Mouse (Mus musculus) heart, embryonic 16.5 days (tissue): Measurements from ENCODE around the gene Gm10134. TPM values are rescaled to one million over a fixed set of nuclear protein-coding genes. Genes with fewer than 3 reads are reported as not detected.
A peak's percentile ranks its signal among the peaks of the same experiment; 100 is the strongest.

ENCODE experiments used
- ATAC-seq: fragments of 200-750 bp; cut with Nextera tagmentation; replicated peaks from 2 replicates; pipeline ENCODE4 v1.8.0; 2017; ENCODE audit warnings: moderate number of reproducible peaks; ENCODE audit not compliant: insufficient read depth, low FRiP score; ENCODE audit errors: extremely low read depth
- H3K27ac ChIP-seq: fragments of 300-500 bp; sonication (generic); 2 replicates; pipeline ENCODE4 v1.5.1; 2014; ENCODE audit warnings: mild to moderate bottlenecking, low read length, control low read depth, moderate library complexity
- H3K27me3 ChIP-seq: fragments of 300-500 bp; sonication (generic); 2 replicates; pipeline ENCODE4 v1.6.1; 2014; ENCODE audit warnings: low read length, mixed read lengths; ENCODE audit not compliant: control insufficient read depth, insufficient read depth
- H3K36me3 ChIP-seq: fragments of 300-500 bp; sonication (generic); 2 replicates; pipeline ENCODE4 v1.6.1; 2014; ENCODE audit not compliant: control insufficient read depth, insufficient read depth
- H3K4me1 ChIP-seq: fragments of 300-500 bp; sonication (generic); 2 replicates; pipeline ENCODE4 v1.6.1; 2014; ENCODE audit warnings: low read length, mixed read lengths; ENCODE audit not compliant: control insufficient read depth, insufficient read depth
- H3K4me2 ChIP-seq: fragments of 300-500 bp; sonication (generic); 2 replicates; pipeline ENCODE4 v1.6.1; 2014; ENCODE audit warnings: low read depth, mild to moderate bottlenecking, control low read depth, low read length
- H3K4me3 ChIP-seq: fragments of 300-500 bp; sonication (generic); 2 replicates; pipeline ENCODE4 v1.5.1; 2014; ENCODE audit warnings: mild to moderate bottlenecking, control low read depth, low read length
- H3K9ac ChIP-seq: fragments of 300-500 bp; sonication (generic); 2 replicates; pipeline ENCODE4 v1.6.1; 2014; ENCODE audit warnings: low read length, control low read depth
- H3K9me3 ChIP-seq: fragments of 300-500 bp; sonication (generic); replicated peaks from 2 replicates; pipeline ENCODE4 v1.6.1; 2016; ENCODE audit warnings: low read length; ENCODE audit not compliant: control insufficient read depth
- WGBS: fragments of 180-500 bp; shearing (Covaris S2); extraction: QIAGEN DNeasy Blood & Tissue Kit; methylation state at CpG from one replicate; pipeline ENCODE4 v1.1.7; 2014; 5-methylcytosine and 5-hydroxymethylcytosine counted together
- polyA plus RNA-seq: library from polyadenylated mRNA; unstranded; fragments of >200 nt; fragmentation: Nextera tagmentation; extraction: Ambion mirVana; gene quantifications from 2 replicates; pipeline ENCODE4 v1.2.1, GENCODE M21; 2015

The Gm10134 gene
- polyA plus RNA-seq, 1 experiment from 2014 or later: 1.4 TPM

- H3K9ac ChIP-seq: peak overlapping the region; percentile 23
- no peak overlapping the region for H3K4me3 ChIP-seq
- peak overlapping the region; percentile 60 for H3K27ac ChIP-seq
- WGBS: 37% methylated on average over 7 of the region's 7 CpGs
- peaks cover 45% of the 10 kb centered on the region for H3K4me1 ChIP-seq
- ATAC-seq: no peak
- H3K9me3 ChIP-seq: no peaks in the 10 kb centered on the region
- no peak overlapping the region for H3K4me2 ChIP-seq
- H3K36me3 ChIP-seq: peaks cover 11% of the 10 kb centered on the region; the same call in 1 of the 2 replicates
- no peaks in the 10 kb centered on the region for H3K27me3 ChIP-seq
These were observed 33.3 kb downstream of the Gm10134 start for GRCm38 (mm10) chr2:28539206-28539605.

DNA sequence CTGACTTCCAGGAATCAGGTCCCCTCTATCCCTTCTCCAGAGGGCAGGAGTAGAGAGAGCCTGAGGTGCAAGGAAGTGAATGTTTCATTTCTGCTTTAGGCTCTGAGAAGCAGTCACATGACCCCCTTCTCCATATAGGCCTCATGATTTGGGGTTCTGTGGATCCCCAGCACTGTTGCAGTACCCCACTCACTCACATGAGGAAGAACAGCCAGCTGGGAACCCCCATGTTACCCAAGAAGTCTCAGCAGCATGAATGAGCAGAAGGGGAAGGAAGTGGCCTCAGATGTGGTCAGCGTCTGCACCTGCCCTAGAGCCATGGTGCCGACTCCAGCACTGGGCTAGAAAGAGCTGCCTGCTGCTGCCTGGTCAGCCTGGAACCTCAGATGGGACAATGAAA is 34.1 kb downstream of the Gm10134 start:
- Histone ChIP-seq H3K4me1 (peaks cover 39% of the 10 kb centered on the region), H3K36me3 (peaks cover 12% of the 10 kb centered on the region; the same call in 1 of the 2 replicates), H3K27me3 (no peaks in the 10 kb centered on the region), H3K27ac (peak overlapping the region; percentile 60; the same call in 1 of the 2 replicates), H3K4me2 (no peak overlapping the region), H3K4me3 (no peak overlapping the region), H3K9me3 (no peaks in the 10 kb centered on the region), H3K9ac (peak overlapping the region; percentile 23)
- ATAC-seq: no peak
- 55% methylated on average over 2 of the region's 2 CpGs for WGBS

DNA sequence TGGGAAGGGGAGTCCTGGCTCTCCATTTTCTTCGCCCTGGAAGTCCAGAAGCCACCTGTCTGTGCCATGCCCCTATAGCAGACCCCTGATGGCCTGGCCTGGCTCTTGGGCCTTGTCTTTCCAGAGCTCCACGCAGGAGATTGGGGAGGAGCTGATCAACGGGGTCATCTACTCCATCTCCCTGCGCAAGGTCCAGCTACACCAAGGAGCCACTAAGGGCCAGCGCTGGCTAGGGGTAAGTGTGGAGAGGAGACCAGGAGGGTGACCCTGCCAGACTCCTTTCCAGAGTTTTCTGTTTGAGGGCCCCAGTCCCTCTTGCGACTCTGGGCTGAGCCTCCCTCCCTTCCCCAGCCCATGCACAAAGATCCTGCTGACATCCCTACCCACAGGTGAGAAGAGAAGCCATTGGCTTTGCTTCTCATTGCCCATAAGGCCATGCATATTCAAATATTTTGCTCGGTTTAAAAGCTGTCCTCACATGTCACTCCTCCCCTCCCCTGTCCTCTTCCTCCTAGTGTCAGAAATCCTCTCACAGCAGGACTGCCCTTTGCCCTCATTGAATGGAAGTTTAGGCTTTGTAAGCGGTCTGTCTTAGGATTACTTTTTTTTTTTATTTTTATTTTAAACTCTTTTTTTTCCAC is 34.8 kb downstream of the Gm10134 start:
- H3K36me3 ChIP-seq: peaks cover 19% of the 10 kb centered on the region
- H3K4me3 ChIP-seq: no peak overlapping the region
- H3K4me1 ChIP-seq: peaks cover 31% of the 10 kb centered on the region
- no peak overlapping the region for H3K9ac ChIP-seq
- H3K27me3 ChIP-seq: no peaks in the 10 kb centered on the region
- no peak overlapping the region for H3K27ac ChIP-seq
- H3K4me2 ChIP-seq: no peak overlapping the region
- WGBS: 84% methylated on average over 8 of the region's 8 CpGs
- no peaks in the 10 kb centered on the region for H3K9me3 ChIP-seq
- no peak for ATAC-seq

DNA sequence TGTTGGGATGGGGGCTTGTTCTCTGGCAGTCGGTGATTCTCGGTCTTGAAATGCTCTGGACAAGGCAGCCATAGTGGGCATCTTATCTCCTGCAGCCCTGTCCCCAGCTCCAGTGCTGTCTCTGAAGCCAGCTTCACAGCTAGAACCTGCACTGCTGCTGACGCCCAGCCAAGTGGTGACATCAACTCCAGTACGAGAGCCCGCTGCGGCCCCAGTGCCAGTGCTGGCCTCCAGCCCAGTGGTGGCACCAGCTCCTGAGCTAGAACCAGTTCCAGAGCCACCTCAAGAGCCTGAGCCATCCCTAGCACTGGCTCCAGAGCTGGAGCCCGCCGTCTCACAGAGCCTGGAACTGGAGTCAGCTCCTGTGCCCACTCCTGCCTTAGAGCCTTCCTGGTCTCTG is 38.0 kb downstream of the Gm10134 start:
- H3K9me3 ChIP-seq: no peaks in the 10 kb centered on the region
- peaks cover 16% of the 10 kb centered on the region for H3K4me1 ChIP-seq
- no peak overlapping the region for H3K9ac ChIP-seq
- H3K36me3 ChIP-seq: peaks cover 28% of the 10 kb centered on the region
- no peak overlapping the region for H3K27ac ChIP-seq
- WGBS: 79% methylated on average over 8 of the region's 8 CpGs
- no peak overlapping the region for H3K4me2 ChIP-seq
- no peak for ATAC-seq
- H3K4me3 ChIP-seq: no peak overlapping the region
- no peaks in the 10 kb centered on the region for H3K27me3 ChIP-seq

GRCm38 (mm10) chr2:28545976-28546375 is 40.1 kb downstream of the Gm10134 start:
- Histone ChIP-seq H3K9ac (no peak overlapping the region), H3K36me3 (peaks cover 41% of the 10 kb centered on the region), H3K4me1 (no peaks in the 10 kb centered on the region), H3K27ac (no peak overlapping the region), H3K4me2 (no peak overlapping the region), H3K4me3 (no peak overlapping the region), H3K27me3 (no peaks in the 10 kb centered on the region), H3K9me3 (no peaks in the 10 kb centered on the region)
- ATAC-seq: no peak

- no peak for ATAC-seq
- Histone ChIP-seq H3K4me1 (no peaks in the 10 kb centered on the region), H3K9me3 (no peaks in the 10 kb centered on the region), H3K27ac (no peak overlapping the region), H3K4me3 (no peak overlapping the region), H3K27me3 (no peaks in the 10 kb centered on the region), H3K9ac (no peak overlapping the region), H3K4me2 (no peak overlapping the region), H3K36me3 (peaks cover 41% of the 10 kb centered on the region)
- WGBS: 75% methylated on average over 6 of the region's 6 CpGs
These were observed 40.7 kb downstream of the Gm10134 start for GRCm38 (mm10) chr2:28546560-28546959.

DNA sequence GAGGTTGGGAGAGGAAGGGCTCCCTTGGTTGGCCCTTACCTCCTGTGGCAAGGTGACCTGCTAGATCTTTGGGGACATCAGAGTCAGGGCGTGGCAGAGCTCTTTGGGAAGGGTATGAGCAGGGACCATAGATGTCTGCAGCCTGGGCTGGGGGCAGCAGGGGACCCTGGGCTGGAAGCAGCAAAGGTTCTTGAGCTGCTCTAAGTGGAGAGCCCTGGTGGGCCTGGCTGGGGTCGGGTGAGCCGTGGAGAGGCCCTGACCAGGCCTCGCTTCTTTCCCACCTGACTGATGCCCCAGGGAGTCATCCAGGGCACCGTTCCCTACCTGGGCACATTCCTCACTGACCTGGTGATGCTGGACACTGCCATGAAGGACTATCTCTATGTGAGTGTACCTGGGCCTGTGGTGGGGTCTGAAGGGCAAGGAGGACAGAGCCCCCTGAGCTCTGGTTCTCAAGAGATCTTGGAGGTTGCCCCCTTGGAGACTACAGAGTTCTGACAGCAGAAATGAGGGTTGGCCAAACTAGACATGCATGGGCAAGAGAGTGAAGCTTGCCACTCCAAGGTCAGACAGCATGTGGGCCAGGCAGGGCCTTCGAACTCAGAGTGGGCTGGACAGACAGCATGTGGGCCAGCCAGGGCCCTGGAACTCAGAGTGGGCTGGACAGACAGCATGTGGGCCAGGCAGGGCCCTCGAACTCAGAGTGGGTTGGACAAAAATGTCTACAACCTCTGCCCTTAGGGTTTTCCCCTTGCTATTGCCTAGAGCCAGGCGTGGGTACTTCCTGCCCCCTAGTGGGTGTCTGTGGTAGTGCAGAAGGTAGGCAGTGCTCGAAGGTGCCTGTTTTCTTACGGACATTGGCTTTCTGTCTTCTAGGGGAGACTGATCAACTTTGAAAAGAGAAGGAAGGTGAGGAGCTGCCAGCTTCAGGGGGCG is 41.6 kb downstream of the Gm10134 start:
- Histone ChIP-seq H3K9ac (0 out of 2 replicates have a peak overlapping the region, but pooled peaks have one; percentile 14), H3K36me3 (peaks cover 44% of the 10 kb centered on the region), H3K9me3 (no peaks in the 10 kb centered on the region), H3K27ac (no peak overlapping the region), H3K4me1 (no peaks in the 10 kb centered on the region), H3K4me2 (no peak overlapping the region), H3K4me3 (no peak overlapping the region), H3K27me3 (no peaks in the 10 kb centered on the region)
- ATAC-seq: peak; percentile 44
- 51% methylated on average over 11 of the region's 11 CpGs for WGBS

- Histone ChIP-seq H3K27ac (no peak overlapping the region), H3K27me3 (no peaks in the 10 kb centered on the region), H3K4me2 (no peak overlapping the region), H3K9ac (no peak overlapping the region), H3K36me3 (peaks cover 43% of the 10 kb centered on the region), H3K4me3 (no peak overlapping the region), H3K9me3 (no peaks in the 10 kb centered on the region), H3K4me1 (no peaks in the 10 kb centered on the region)
- no peak for ATAC-seq
- WGBS: 82% methylated on average over 13 of the region's 13 CpGs
These were observed 43.3 kb downstream of the Gm10134 start for GRCm38 (mm10) chr2:28549157-28549556.

GRCm38 (mm10) chr2:28552301-28552700 is 46.4 kb downstream of the Gm10134 start:
- no peak overlapping the region for H3K27ac ChIP-seq
- peaks cover 30% of the 10 kb centered on the region for H3K36me3 ChIP-seq
- H3K4me3 ChIP-seq: no peak overlapping the region
- 87% methylated on average over 5 of the region's 5 CpGs for WGBS
- no peaks in the 10 kb centered on the region for H3K4me1 ChIP-seq
- H3K4me2 ChIP-seq: no peak overlapping the region
- H3K27me3 ChIP-seq: no peaks in the 10 kb centered on the region
- H3K9ac ChIP-seq: no peak overlapping the region
- no peaks in the 10 kb centered on the region for H3K9me3 ChIP-seq
- ATAC-seq: no peak
